Mouse (Mus musculus): ENCODE measurements around the gene Gsto1. TPM values are rescaled to one million over a fixed set of nuclear protein-coding genes. Genes with fewer than 3 reads are reported as not detected.

The Gsto1 gene
- polyA plus RNA-seq, 1 experiment from 2014 or later, result 108 TPM

DNA sequence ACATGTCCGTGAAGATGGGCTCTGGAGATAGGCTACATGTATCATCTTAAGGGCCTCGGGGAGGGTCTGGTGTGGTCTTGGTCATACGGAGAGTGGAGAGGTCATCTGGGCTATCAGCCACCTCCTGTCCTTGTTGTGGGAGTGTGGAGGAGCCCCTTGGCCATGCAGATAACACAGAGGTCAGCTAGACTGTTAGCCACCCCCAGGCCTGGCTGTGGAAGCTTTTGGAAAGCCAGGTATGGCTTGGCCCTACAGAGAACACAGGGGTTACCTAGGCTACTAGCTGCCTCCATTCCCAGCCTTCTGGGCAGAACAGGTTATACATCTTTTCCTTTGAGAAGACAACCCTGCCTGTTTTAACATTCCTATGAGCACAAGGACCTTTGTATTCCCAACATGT, 7.8 kb downstream of the Gsto1 start:
- Histone ChIP-seq H3K9ac (no peak overlapping the region), H3K27ac (no peak overlapping the region), H3K9me3 (no peaks in the 10 kb centered on the region), H3K27me3 (replicated peaks) (no peaks in the 10 kb centered on the region), H3K4me3 (no peak overlapping the region), H3K36me3 (peaks cover 15% of the 10 kb centered on the region; the same call in 1 of the 2 replicates), H3K4me2 (replicated peaks) (no peak overlapping the region), H3K4me1 (peaks cover 7% of the 10 kb centered on the region)
- no peak for ATAC-seq (ENCODE audit: low FRiP score, low read depth)
- WGBS, result 93% methylated on average over 3 of the region's 3 CpGs

- no peak for ATAC-seq (ENCODE audit: low FRiP score, low read depth)
- no peak overlapping the region for H3K9ac ChIP-seq
- no peak overlapping the region for H3K4me2 ChIP-seq (replicated peaks)
- H3K27me3 ChIP-seq (replicated peaks), result no peaks in the 10 kb centered on the region
- H3K27ac ChIP-seq, result no peak overlapping the region
- H3K9me3 ChIP-seq, result no peaks in the 10 kb centered on the region
- peaks cover 15% of the 10 kb centered on the region; the same call in 1 of the 2 replicates for H3K36me3 ChIP-seq
- H3K4me3 ChIP-seq, result no peak overlapping the region
- WGBS, result 96% methylated on average over 9 of the region's 9 CpGs
- H3K4me1 ChIP-seq, result peaks cover 7% of the 10 kb centered on the region
These were observed 9.3 kb downstream of the Gsto1 start for GRCm38 (mm10) chr19:47864051-47864450.

GRCm38 (mm10) chr19:47864721-47865120, 10.0 kb downstream of the Gsto1 start:
- H3K9ac ChIP-seq, result no peak overlapping the region
- ATAC-seq (ENCODE audit: low FRiP score, low read depth), result no peak
- H3K27me3 ChIP-seq (replicated peaks), result no peaks in the 10 kb centered on the region
- peaks cover 7% of the 10 kb centered on the region for H3K4me1 ChIP-seq
- no peaks in the 10 kb centered on the region for H3K9me3 ChIP-seq
- peak overlapping the region; percentile 64 for H3K4me3 ChIP-seq
- 87% methylated on average over 7 of the region's 7 CpGs for WGBS
- peak overlapping the region; percentile 84 for H3K4me2 ChIP-seq (replicated peaks)
- no peak overlapping the region for H3K27ac ChIP-seq
- peaks cover 9% of the 10 kb centered on the region; the same call in 1 of the 2 replicates for H3K36me3 ChIP-seq

- Histone ChIP-seq H3K27ac (peak within 1 kb of the TSS; percentile 68; the same call in 1 of the 2 replicates), H3K4me1 (peaks cover 7% of the 10 kb centered on the region), H3K4me3 (peak within 1 kb of the TSS; percentile 64), H3K4me2 (replicated peaks) (peak within 1 kb of the TSS; percentile 84), H3K27me3 (replicated peaks) (no peaks in the 10 kb centered on the region), H3K9ac (peak within 1 kb of the TSS; percentile 84), H3K36me3 (peaks cover 3% of the 10 kb centered on the region; the same call in 1 of the 2 replicates), H3K9me3 (no peaks in the 10 kb centered on the region)
- ATAC-seq (ENCODE audit: low FRiP score, low read depth), result peak; percentile 100
- under 1% methylated on average over 49 of the region's 49 CpGs for WGBS
These were observed 10.7 kb downstream of the Gsto1 start, which contains the start of gene Gsto2 for GRCm38 (mm10) chr19:47865353-47865947. Gene Gsto2, plus strand, starts transcription at chr19:47865534.

DNA sequence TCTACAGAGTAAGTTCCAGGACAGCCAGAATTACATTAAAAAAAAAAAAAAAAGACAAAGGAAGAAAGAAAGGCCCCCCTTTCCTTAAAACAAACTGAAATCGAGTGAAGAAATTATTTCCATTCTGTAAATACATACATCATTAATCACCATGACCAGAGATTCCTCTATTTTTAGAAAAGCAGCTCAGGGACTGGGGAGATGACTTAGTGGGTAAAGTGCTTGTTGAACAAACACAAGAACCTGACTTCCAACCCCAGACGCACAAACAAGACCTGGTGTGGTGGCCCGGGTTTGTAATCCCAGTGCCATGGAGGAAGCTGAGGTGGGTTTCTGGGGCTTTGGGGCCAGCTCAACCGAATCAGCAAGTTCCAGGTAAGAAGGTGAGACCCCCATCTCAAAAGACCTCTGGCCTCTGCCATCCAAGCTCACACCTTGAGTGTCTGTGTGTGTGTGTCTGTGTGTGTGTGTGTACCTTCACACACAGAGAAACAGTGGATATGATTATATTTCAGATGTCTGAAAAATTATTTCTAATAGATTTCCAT, 12.9 kb downstream of the Gsto1 start:
- Histone ChIP-seq H3K27ac (no peak overlapping the region), H3K4me1 (peaks cover 7% of the 10 kb centered on the region), H3K36me3 (no peaks in the 10 kb centered on the region), H3K27me3 (replicated peaks) (no peaks in the 10 kb centered on the region), H3K4me2 (replicated peaks) (no peak overlapping the region), H3K4me3 (no peak overlapping the region), H3K9me3 (no peaks in the 10 kb centered on the region), H3K9ac (no peak overlapping the region)
- 74% methylated on average over 4 of the region's 4 CpGs for WGBS
- no peak for ATAC-seq (ENCODE audit: low FRiP score, low read depth)

- Histone ChIP-seq H3K4me3 (no peak overlapping the region), H3K4me1 (peaks cover 7% of the 10 kb centered on the region), H3K9me3 (no peaks in the 10 kb centered on the region), H3K36me3 (no peaks in the 10 kb centered on the region), H3K9ac (no peak overlapping the region), H3K27ac (no peak overlapping the region), H3K4me2 (replicated peaks) (no peak overlapping the region), H3K27me3 (replicated peaks) (no peaks in the 10 kb centered on the region)
- WGBS, result 77% methylated on average over 4 of the region's 4 CpGs
- ATAC-seq (ENCODE audit: low FRiP score, low read depth), result no peak
These were observed 14.2 kb downstream of the Gsto1 start for GRCm38 (mm10) chr19:47868951-47869350.

GRCm38 (mm10) chr19:47869516-47869915, 14.7 kb downstream of the Gsto1 start:
- Histone ChIP-seq H3K36me3 (no peaks in the 10 kb centered on the region), H3K9me3 (no peaks in the 10 kb centered on the region), H3K4me1 (peaks cover 7% of the 10 kb centered on the region), H3K9ac (no peak overlapping the region), H3K27me3 (replicated peaks) (no peaks in the 10 kb centered on the region), H3K27ac (no peak overlapping the region), H3K4me3 (no peak overlapping the region), H3K4me2 (replicated peaks) (no peak overlapping the region)
- ATAC-seq (ENCODE audit: low FRiP score, low read depth), result no peak
- 74% methylated on average over 3 of the region's 3 CpGs for WGBS

DNA sequence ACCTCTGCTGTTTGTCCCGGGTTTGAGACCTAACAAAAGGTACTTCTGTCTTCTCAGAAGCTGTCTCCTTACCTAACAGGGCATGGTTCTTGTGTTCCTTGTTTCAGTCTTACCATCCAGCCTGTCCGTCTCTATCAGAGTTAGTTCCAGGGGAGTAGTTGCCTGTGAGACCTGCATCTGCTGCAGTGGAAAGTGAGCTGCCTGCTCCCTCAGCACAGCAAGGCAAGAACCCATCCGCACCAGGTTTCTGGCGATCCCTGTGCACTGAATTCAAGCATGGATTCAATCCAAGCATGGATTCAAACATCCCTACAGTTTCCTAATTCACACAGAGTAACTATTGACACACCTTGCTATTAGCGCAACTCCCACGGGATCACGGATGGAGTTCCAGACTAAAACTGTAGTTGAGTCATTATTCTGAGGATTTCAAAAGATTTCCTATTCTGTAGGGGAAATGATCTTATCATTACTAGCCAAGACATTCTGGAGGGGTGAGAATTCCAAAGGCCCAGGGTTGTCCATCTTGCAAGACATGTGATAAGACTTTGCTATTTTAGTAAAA, 15.4 kb downstream of the Gsto1 start:
- H3K27ac ChIP-seq, result no peak overlapping the region
- H3K27me3 ChIP-seq (replicated peaks), result no peaks in the 10 kb centered on the region
- H3K36me3 ChIP-seq, result no peaks in the 10 kb centered on the region
- no peak overlapping the region for H3K4me2 ChIP-seq (replicated peaks)
- no peaks in the 10 kb centered on the region for H3K9me3 ChIP-seq
- no peak for ATAC-seq (ENCODE audit: low FRiP score, low read depth)
- no peak overlapping the region for H3K4me3 ChIP-seq
- WGBS, result 82% methylated on average over 7 of the region's 7 CpGs
- H3K9ac ChIP-seq, result no peak overlapping the region
- 0 out of 2 replicates have a peak, but pooled peaks cover under 1% of the 10 kb centered on the region for H3K4me1 ChIP-seq

GRCm38 (mm10) chr19:47871515-47871914, 16.7 kb downstream of the Gsto1 start:
- no peaks in the 10 kb centered on the region for H3K36me3 ChIP-seq
- H3K27ac ChIP-seq, result no peak overlapping the region
- no peak for ATAC-seq (ENCODE audit: low FRiP score, low read depth)
- H3K9me3 ChIP-seq, result no peaks in the 10 kb centered on the region
- no peaks in the 10 kb centered on the region for H3K4me1 ChIP-seq
- H3K4me2 ChIP-seq (replicated peaks), result no peak overlapping the region
- no peak overlapping the region for H3K9ac ChIP-seq
- H3K4me3 ChIP-seq, result no peak overlapping the region
- H3K27me3 ChIP-seq (replicated peaks), result no peaks in the 10 kb centered on the region
- 28% methylated on average over 10 of the region's 10 CpGs for WGBS

DNA sequence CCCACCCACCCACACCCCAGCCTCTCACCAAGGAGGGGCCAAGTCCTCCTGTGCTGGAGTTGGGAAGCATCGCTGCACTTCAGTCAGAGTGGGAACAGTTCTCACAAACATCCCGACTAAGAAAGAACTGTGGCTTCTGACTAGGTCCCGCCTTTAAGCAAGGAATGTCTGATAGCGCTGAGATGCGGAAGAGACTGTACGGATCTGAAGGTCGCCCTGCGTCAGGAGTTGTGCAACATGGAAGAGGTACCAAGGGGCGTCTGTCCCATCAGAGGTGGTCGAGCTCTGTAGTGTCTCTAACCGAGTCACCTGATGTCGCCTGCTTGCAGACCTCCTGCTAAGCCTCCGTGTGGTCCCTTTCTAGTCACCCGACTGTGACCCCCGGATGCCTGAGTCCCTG, 21.5 kb downstream of the Gsto1 start:
- Histone ChIP-seq H3K27me3 (replicated peaks) (no peaks in the 10 kb centered on the region), H3K4me3 (no peak overlapping the region), H3K4me1 (no peaks in the 10 kb centered on the region), H3K36me3 (no peaks in the 10 kb centered on the region), H3K9me3 (no peaks in the 10 kb centered on the region), H3K27ac (no peak overlapping the region), H3K4me2 (replicated peaks) (no peak overlapping the region), H3K9ac (no peak overlapping the region)
- no peak for ATAC-seq (ENCODE audit: low FRiP score, low read depth)
- WGBS, result 80% methylated on average over 15 of the region's 15 CpGs

DNA sequence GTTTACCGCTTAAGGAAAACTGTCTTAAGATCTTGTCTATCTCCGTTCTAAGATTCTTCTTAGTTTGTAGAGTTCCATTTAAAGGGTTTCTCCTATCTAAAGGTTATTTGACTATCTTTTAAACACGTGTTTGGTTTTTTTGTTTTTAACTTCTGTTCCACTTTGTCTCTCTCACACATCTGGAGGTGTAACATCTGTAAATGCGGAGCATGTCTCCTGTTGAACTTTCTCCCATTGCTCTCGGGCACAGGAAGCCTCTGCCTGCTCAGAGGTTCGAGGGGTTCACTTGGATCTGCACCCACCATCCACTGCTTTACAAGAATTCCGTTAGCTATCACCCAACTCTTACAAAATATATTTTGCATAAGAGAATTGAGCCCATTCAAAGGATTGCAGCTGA, 26.8 kb downstream of the Gsto1 start:
- no peaks in the 10 kb centered on the region for H3K27me3 ChIP-seq (replicated peaks)
- no peaks in the 10 kb centered on the region for H3K9me3 ChIP-seq
- ATAC-seq (ENCODE audit: low FRiP score, low read depth), result no peak
- peaks cover 5% of the 10 kb centered on the region for H3K4me1 ChIP-seq
- H3K27ac ChIP-seq, result no peak overlapping the region
- H3K9ac ChIP-seq, result no peak overlapping the region
- H3K4me2 ChIP-seq (replicated peaks), result no peak overlapping the region
- no peak overlapping the region for H3K4me3 ChIP-seq
- 85% methylated on average over 7 of the region's 7 CpGs for WGBS
- H3K36me3 ChIP-seq, result no peaks in the 10 kb centered on the region

DNA sequence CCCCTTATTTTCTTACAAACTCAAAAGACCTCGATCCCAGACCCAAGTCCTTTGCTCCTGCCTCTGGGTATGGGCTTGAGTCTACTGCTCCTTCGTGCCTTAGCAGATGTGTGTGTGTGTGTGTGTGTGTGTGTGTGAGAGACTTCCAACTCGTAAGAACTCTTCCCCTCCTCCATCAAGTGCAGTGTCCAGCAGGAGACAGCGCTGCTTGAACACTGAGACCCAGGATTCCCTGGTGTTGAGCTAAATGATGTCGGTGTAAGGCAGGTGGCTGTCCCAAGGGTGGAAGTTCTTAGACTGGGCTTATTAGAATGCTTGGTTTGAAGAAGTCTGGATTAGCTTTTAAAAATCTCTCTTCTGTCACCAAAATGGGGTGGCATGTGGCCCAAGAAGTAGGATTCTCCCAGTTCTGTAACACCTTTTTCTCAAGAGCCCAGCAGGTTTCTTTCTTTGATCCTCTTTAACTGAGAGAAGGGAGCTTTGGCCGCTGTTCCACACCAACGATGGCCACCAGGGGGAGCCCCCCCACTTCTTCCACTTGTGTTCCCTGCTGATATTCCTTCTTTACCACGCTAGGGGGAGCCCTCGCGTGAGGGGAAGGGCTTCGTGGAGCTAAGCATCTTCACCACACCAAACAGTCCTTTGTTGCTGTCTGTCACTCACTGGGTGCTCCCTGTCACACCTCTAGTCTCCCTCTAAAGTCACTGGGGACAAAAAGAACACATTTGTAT, 27.5 kb downstream of the Gsto1 start:
- H3K36me3 ChIP-seq, result no peaks in the 10 kb centered on the region
- H3K9me3 ChIP-seq, result no peaks in the 10 kb centered on the region
- no peak overlapping the region for H3K4me2 ChIP-seq (replicated peaks)
- H3K9ac ChIP-seq, result no peak overlapping the region
- peaks cover 5% of the 10 kb centered on the region for H3K4me1 ChIP-seq
- 25% methylated on average over 11 of the region's 11 CpGs for WGBS
- peak; percentile 85 for ATAC-seq (ENCODE audit: low FRiP score, low read depth)
- no peak overlapping the region for H3K27ac ChIP-seq
- no peak overlapping the region for H3K4me3 ChIP-seq
- H3K27me3 ChIP-seq (replicated peaks), result no peaks in the 10 kb centered on the region
